Mouse (Mus musculus) MEL (cell line): ENCODE measurements around the gene Timm8b.

ENCODE experiments used
- CHD2 ChIP-seq: IDR thresholded peaks from 2 replicates; pipeline ENCODE4 v1.6.1; 2011; ENCODE audit warnings: low read length, improper control_type of control experiment
- CTCF ChIP-seq, 3 experiments: IDR thresholded peaks in 2 of 3; conservative IDR thresholded peaks in 1 of 3; 2 replicates each; pipeline ENCODE4 v1.5.1; 2011 to 2012; ENCODE audit warnings: low read length in 3 of 3, low read depth in 2 of 3, mild to moderate bottlenecking in 2 of 3, improper control_type of control experiment in 1 of 3, inconsistent platforms in 1 of 3, mixed read lengths in 1 of 3, moderate library complexity in 1 of 3; ENCODE audit not compliant: control insufficient read depth in 1 of 3, insufficient read depth in 1 of 3, poor library complexity in 1 of 3, severe bottlenecking in 1 of 3
- EP300 ChIP-seq, 2 experiments: IDR thresholded peaks; 2 replicates each; pipeline ENCODE4 v1.6.1; 2011; ENCODE audit warnings: improper control_type of control experiment in 2 of 2, low read length in 2 of 2, low read depth in 1 of 2, mild to moderate bottlenecking in 1 of 2
- MAX ChIP-seq: IDR thresholded peaks from 2 replicates; pipeline ENCODE4 v1.6.1; 2011; ENCODE audit warnings: low read length, improper control_type of control experiment
- NELFE ChIP-seq: IDR thresholded peaks from 2 replicates; pipeline ENCODE4 v1.6.1; 2011; ENCODE audit warnings: low read depth, low read length, improper control_type of control experiment
- POLR2A ChIP-seq, 2 experiments: IDR thresholded peaks; 2 replicates each; pipeline ENCODE4 v1.6.1; 2011 to 2012; ENCODE audit warnings: low read length in 2 of 2, mild to moderate bottlenecking in 2 of 2, control low read depth in 1 of 2, improper control_type of control experiment in 1 of 2, low read depth in 1 of 2, moderate library complexity in 1 of 2; ENCODE audit not compliant: control insufficient read depth in 1 of 2, insufficient read depth in 1 of 2, poor library complexity in 1 of 2
- POLR2AphosphoS5 ChIP-seq: IDR thresholded peaks from 2 replicates; pipeline ENCODE4 v1.6.1; 2012; ENCODE audit warnings: low read depth, borderline replicate concordance, mild to moderate bottlenecking, inconsistent platforms, low read length, moderate library complexity, mixed read lengths
- USF1 ChIP-seq: IDR thresholded peaks from 2 replicates; pipeline ENCODE4 v1.6.1; 2014; ENCODE audit warnings: low read depth, mild to moderate bottlenecking, inconsistent platforms, low read length, improper control_type of control experiment, moderate library complexity
- USF2 ChIP-seq, 2 experiments: IDR thresholded peaks; 2 replicates each; pipeline ENCODE4 v1.6.1; 2011 to 2012; ENCODE audit warnings: improper control_type of control experiment in 2 of 2, low read length in 2 of 2, borderline replicate concordance in 1 of 2, inconsistent platforms in 1 of 2, low read depth in 1 of 2, mild to moderate bottlenecking in 1 of 2; ENCODE audit not compliant: insufficient read depth in 1 of 2

- TF ChIP-seq POLR2A (IDR thresholded peaks at IDR 0.05; ENCODE audit: control insufficient read depth in 1 of 2, insufficient read depth in 1 of 2, low read depth in 1 of 2, low read length in 2 of 2, poor library complexity in 1 of 2) (no peak), CTCF (IDR thresholded peaks at IDR 0.05 in 2 of 3, conservative IDR thresholded peaks at IDR 0.05 in 1 of 3; ENCODE audit: control insufficient read depth in 1 of 3, insufficient read depth in 1 of 3, low read depth in 2 of 3, low read length in 3 of 3, poor library complexity in 1 of 3, severe bottlenecking in 1 of 3) (no peak), NELFE (no peak), USF1 (no peak), USF2 (IDR thresholded peaks at IDR 0.05; ENCODE audit: borderline replicate concordance in 1 of 2, insufficient read depth in 1 of 2, low read depth in 1 of 2, low read length in 2 of 2) (no peak), CHD2 (no peak), POLR2AphosphoS5 (no peak), EP300 (IDR thresholded peaks at IDR 0.05; ENCODE audit: low read depth in 1 of 2, low read length in 2 of 2) (no peak), MAX (no peak)
Measured at GRCm38 (mm10) chr9:50594794-50595417, 8.8 kb upstream of the Timm8b start.
